Mouse (Mus musculus) CH12.LX (cell line): ENCODE data around the gene Myh8. TPM values are rescaled to one million over a fixed set of nuclear protein-coding genes. Genes with fewer than 3 reads are reported as not detected.
A peak's percentile ranks its signal among the peaks of the same experiment; 100 is the strongest.

Source experiments
- DNase-seq: peaks from one replicate; pipeline ENCODE4 v3.0.0-alpha.2; 2013; ENCODE audit errors: extremely low read depth
- H3K27ac ChIP-seq: 2 replicates; pipeline ENCODE4 v1.5.1; 2012; ENCODE audit warnings: low read depth, mild to moderate bottlenecking, control low read depth, moderate library complexity; ENCODE audit not compliant: insufficient read depth
- H3K27me3 ChIP-seq: replicated peaks from 2 replicates; pipeline ENCODE3; 2012; ENCODE audit warnings: inconsistent platforms
- H3K36me3 ChIP-seq, 2 experiments: replicated peaks in 1 of 2; 2 replicates each; pipeline versions ENCODE3 to v1.6.1; 2012; ENCODE audit warnings: inconsistent platforms in 1 of 2, low read length in 1 of 2, mild to moderate bottlenecking in 1 of 2, mixed read lengths in 1 of 2, moderate library complexity in 1 of 2; ENCODE audit not compliant: control insufficient read depth in 1 of 2, insufficient read depth in 1 of 2
- H3K4me1 ChIP-seq, 2 experiments: 2 replicates each; pipeline ENCODE4 v1.6.1; 2012; ENCODE audit warnings: inconsistent platforms in 1 of 2, moderate library complexity in 1 of 2; ENCODE audit not compliant: insufficient read depth in 2 of 2, control insufficient read depth in 1 of 2
- H3K4me2 ChIP-seq: 2 replicates; pipeline ENCODE4 v1.6.1; 2012; ENCODE audit warnings: low read depth, mild to moderate bottlenecking, control low read depth; ENCODE audit not compliant: poor library complexity, insufficient read depth, severe bottlenecking
- H3K4me3 ChIP-seq, 3 experiments: fragments of 150-350 bp in 1 of 3; sonication (generic) in 1 of 3; replicated peaks in 1 of 3; 2 replicates each; pipeline versions ENCODE3 to v1.5.1; 2011 to 2012; ENCODE audit warnings: low read depth in 2 of 3, low read length in 2 of 3, mild to moderate bottlenecking in 2 of 3, moderate library complexity in 2 of 3, control low read depth in 1 of 3, improper control_type of control experiment in 1 of 3, inconsistent platforms in 1 of 3, mixed read lengths in 1 of 3; ENCODE audit not compliant: poor library complexity in 1 of 3
- H3K79me2 ChIP-seq: replicated peaks from 2 replicates; pipeline ENCODE4 v1.6.1; 2012; ENCODE audit warnings: mild to moderate bottlenecking, moderate library complexity; ENCODE audit not compliant: control insufficient read depth, poor library complexity, insufficient read depth, severe bottlenecking; ENCODE audit errors: extremely low read depth
- H3K9ac ChIP-seq: 2 replicates; pipeline ENCODE4 v1.6.1; 2012; ENCODE audit warnings: low read depth, mild to moderate bottlenecking, control low read depth, moderate library complexity; ENCODE audit not compliant: insufficient read depth
- H3K9me3 ChIP-seq: replicated peaks from 2 replicates; pipeline ENCODE3; 2012; ENCODE audit warnings: low read length, inconsistent platforms, mixed read lengths
- CHD1 ChIP-seq: IDR thresholded peaks from 2 replicates; pipeline ENCODE4 v1.6.1; 2012; ENCODE audit warnings: low read depth, low read length, improper control_type of control experiment, inconsistent platforms
- CHD2 ChIP-seq: IDR thresholded peaks from 2 replicates; pipeline ENCODE4 v1.6.1; 2011; ENCODE audit warnings: low read length, improper control_type of control experiment
- CTCF ChIP-seq, 2 experiments: IDR thresholded peaks in 1 of 2; conservative IDR thresholded peaks in 1 of 2; 2 replicates each; pipeline ENCODE4 v1.5.1; 2011 to 2012; ENCODE audit warnings: low read depth in 2 of 2, low read length in 2 of 2, improper control_type of control experiment in 1 of 2, inconsistent platforms in 1 of 2, mild to moderate bottlenecking in 1 of 2, moderate library complexity in 1 of 2
- EP300 ChIP-seq: IDR thresholded peaks from 2 replicates; pipeline ENCODE4 v1.6.1; 2011; ENCODE audit warnings: low read length, improper control_type of control experiment
- IRF4 ChIP-seq: IDR thresholded peaks from 2 replicates; pipeline ENCODE4 v1.6.1; 2014; ENCODE audit warnings: low read depth, mild to moderate bottlenecking, inconsistent platforms, low read length, improper control_type of control experiment
- JUN ChIP-seq: IDR thresholded peaks from 2 replicates; pipeline ENCODE4 v1.6.1; 2011; ENCODE audit warnings: low read depth, mild to moderate bottlenecking, low read length, improper control_type of control experiment, moderate library complexity; ENCODE audit not compliant: insufficient read depth
- MAFK ChIP-seq: IDR thresholded peaks from 2 replicates; pipeline ENCODE4 v1.6.1; 2011; ENCODE audit warnings: low read length, improper control_type of control experiment; ENCODE audit not compliant: insufficient replicate concordance
- MAZ ChIP-seq: IDR thresholded peaks from 2 replicates; pipeline ENCODE4 v1.6.1; 2012; ENCODE audit warnings: low read depth, mild to moderate bottlenecking, inconsistent platforms, low read length, improper control_type of control experiment, moderate library complexity
- MEF2A ChIP-seq: IDR thresholded peaks from 2 replicates; pipeline ENCODE4 v1.6.1; 2014; ENCODE audit warnings: low read depth, mild to moderate bottlenecking, inconsistent platforms, low read length, improper control_type of control experiment, borderline replicate concordance
- MXI1 ChIP-seq: IDR thresholded peaks from 2 replicates; pipeline ENCODE4 v1.6.1; 2011; ENCODE audit warnings: mild to moderate bottlenecking, low read depth, low read length, improper control_type of control experiment
- NELFE ChIP-seq: IDR thresholded peaks from 2 replicates; pipeline ENCODE4 v1.6.1; 2011; ENCODE audit warnings: low read depth, low read length, improper control_type of control experiment
- POLR2A ChIP-seq: IDR thresholded peaks from 2 replicates; pipeline ENCODE4 v1.6.1; 2011; ENCODE audit warnings: low read depth, mild to moderate bottlenecking, improper control_type of control experiment, low read length
- RAD21 ChIP-seq: IDR thresholded peaks from 2 replicates; pipeline ENCODE4 v1.6.1; 2011; ENCODE audit warnings: low read depth, mild to moderate bottlenecking, low read length, improper control_type of control experiment, moderate library complexity
- RCOR1 ChIP-seq: conservative IDR thresholded peaks from 2 replicates; pipeline ENCODE4 v1.6.1; 2012; ENCODE audit warnings: low read depth, mild to moderate bottlenecking, inconsistent platforms, low read length, improper control_type of control experiment
- SMC3 ChIP-seq: IDR thresholded peaks from 2 replicates; pipeline ENCODE4 v1.6.1; 2011; ENCODE audit warnings: low read depth, low read length, improper control_type of control experiment
- TBP ChIP-seq: conservative IDR thresholded peaks from 2 replicates; pipeline ENCODE4 v1.6.1; 2011; ENCODE audit warnings: low read depth, low read length, improper control_type of control experiment
- UBTF ChIP-seq: IDR thresholded peaks from 2 replicates; pipeline ENCODE4 v1.6.1; 2012; ENCODE audit warnings: low read depth, mild to moderate bottlenecking, inconsistent platforms, low read length, improper control_type of control experiment, moderate library complexity
- USF1 ChIP-seq: IDR thresholded peaks from 2 replicates; pipeline ENCODE4 v1.6.1; 2014; ENCODE audit warnings: low read depth, mild to moderate bottlenecking, inconsistent platforms, low read length, improper control_type of control experiment
- USF2 ChIP-seq: conservative IDR thresholded peaks from 2 replicates; pipeline ENCODE4 v1.6.1; 2011; ENCODE audit warnings: low read depth, low read length, improper control_type of control experiment
- ZKSCAN1 ChIP-seq: IDR thresholded peaks from 2 replicates; pipeline ENCODE4 v1.6.1; 2012; ENCODE audit warnings: low read depth, inconsistent platforms, low read length, improper control_type of control experiment, borderline replicate concordance
- ZNF384 ChIP-seq: IDR thresholded peaks from 2 replicates; pipeline ENCODE4 v1.6.1; 2012; ENCODE audit warnings: low read depth, low read length, improper control_type of control experiment, inconsistent platforms
- dilution Hi-C: fragments of 300-500 bp; cut with MboI; formaldehyde crosslinking; loops from 2 replicates; pipeline ENCODE4 v1.14.3; 2020; ENCODE audit warnings: low sequenced_read_pairs; ENCODE audit not compliant: extremely low pct_unique_long_range_greater_than_20kb, extremely low pct_ligation_motif_present
- in situ Hi-C: fragments of 300-500 bp; cut with MboI; formaldehyde crosslinking; loops from 3 replicates; pipeline ENCODE4 v1.14.3; 2019; ENCODE audit warnings: low sequenced_read_pairs, low pct_ligation_motif_present, low pct_unique_long_range_greater_than_20kb, mixed read lengths
- polyA plus RNA-seq: library from polyadenylated mRNA; unstranded; fragments of >175 nt; gene quantifications from 2 replicates; pipeline ENCODE4 v1.2.1, GENCODE M21; 2012; ENCODE audit warnings: low read depth; ENCODE audit not compliant: insufficient read length
- total RNA-seq, 2 experiments: library from RNA; depleted of rRNA; stranded (reverse); fragments of 300-350 nt in 1 of 2; fragments of >200 nt in 1 of 2; gene quantifications; 2 replicates each; pipeline ENCODE4 v1.2.3; 2012 to 2014

Myh8 gene
- total and polyA plus RNA-seq, 3 experiments = 0.04 TPM; not detected in 2

- TF ChIP-seq JUN (no peak), CTCF (conservative IDR thresholded peaks at IDR 0.05 in 1 of 2, IDR thresholded peaks at IDR 0.05 in 1 of 2; ENCODE audit: low read depth in 2 of 2, low read length in 2 of 2) (peak; percentile 98 to 99), TBP (no peak), UBTF (no peak), POLR2A (no peak), NELFE (peak; percentile 40; the same call in 1 of the 2 replicates), IRF4 (peak; percentile 64; the same call in 1 of the 2 replicates), EP300 (no peak), MEF2A (no peak), ZNF384 (no peak)
- TF ChIP-seq, all 38 proteins: peak for 9
Measured at GRCm38 (mm10) chr11:67350153-67350768, 73.3 kb downstream of the Myh8 start (continued).

- peaks cover 0 to 2% of the 10 kb centered on the region in 2 experiments; a peak in 2 of 4 replicates for H3K4me1 ChIP-seq
- in situ Hi-C loops (loop anchor here (5.0 kb wide), 2 partner anchors 101 to 241 kb away; no protein-coding TSS in a partner anchor), dilution Hi-C loops (no loop called here)
- H3K27me3 ChIP-seq = peaks cover under 1% of the 10 kb centered on the region
- TF ChIP-seq MAFK = no peak
- TF ChIP-seq MXI1 = no peak
- TF ChIP-seq MAZ = no peak
- TF ChIP-seq USF1 = no peak
- peak; percentile 26 for TF ChIP-seq RAD21
- TF ChIP-seq RCOR1 = no peak
- peak; percentile 51 for TF ChIP-seq SMC3
- TF ChIP-seq ZKSCAN1 = no peak
- TF ChIP-seq CHD1 = no peak
- no peak for TF ChIP-seq USF2
- peak in 1 of 2 experiments; percentile 62; a peak in 3 of 4 replicates for TF ChIP-seq CTCF (conservative IDR thresholded peaks at IDR 0.05 in 1 of 2, IDR thresholded peaks at IDR 0.05 in 1 of 2; ENCODE audit: low read depth in 2 of 2, low read length in 2 of 2)
- no peak for TF ChIP-seq CHD2
- H3K9me3 ChIP-seq = no peaks in the 10 kb centered on the region
- no peaks in the 10 kb centered on the region for H3K36me3 ChIP-seq
- H3K79me2 ChIP-seq = no peaks in the 10 kb centered on the region
- no peak overlapping the region for H3K4me3 ChIP-seq
- no peak overlapping the region for H3K4me2 ChIP-seq
- no peak overlapping the region for H3K9ac ChIP-seq
- no peak overlapping the region for H3K27ac ChIP-seq
- DNase-seq = peak; percentile 49
Measured at GRCm38 (mm10) chr11:67353011-67353410, 76.1 kb downstream of the Myh8 start.
